Mouse (Mus musculus): ENCODE data around the gene Bpi.

Bpi gene

GRCm38 (mm10) chr2:158243129-158243870, 14.6 kb upstream of the Bpi start:
- no peak for DNase-seq

- no peak for DNase-seq
Observed at GRCm38 (mm10) chr2:158245072-158245817, 12.6 kb upstream of the Bpi start.

- no peak for DNase-seq
Observed at GRCm38 (mm10) chr2:158247852-158248251, 10.0 kb upstream of the Bpi start.

- DNase-seq = no peak
Observed at GRCm38 (mm10) chr2:158248318-158248717, 9.6 kb upstream of the Bpi start.

GRCm38 (mm10) chr2:158250558-158250957, 7.3 kb upstream of the Bpi start:
- DNase-seq = no peak

- no peak for DNase-seq
Observed at GRCm38 (mm10) chr2:158253806-158254205, 4.1 kb upstream of the Bpi start.

- DNase-seq = no peak
Observed at GRCm38 (mm10) chr2:158256894-158257293, 1.0 kb upstream of the Bpi start.

- peak; percentile 11 to 54 for DNase-seq
Observed at GRCm38 (mm10) chr2:158258781-158259180, 887 bp downstream of the Bpi start.

- DNase-seq = no peak
Observed at GRCm38 (mm10) chr2:158259498-158259897, 1.6 kb downstream of the Bpi start.

- DNase-seq = no peak
Observed at GRCm38 (mm10) chr2:158264877-158265276, 7.0 kb downstream of the Bpi start.

- DNase-seq = no peak
Observed at GRCm38 (mm10) chr2:158270017-158270416, 12.1 kb downstream of the Bpi start.

GRCm38 (mm10) chr2:158273646-158274045, 15.8 kb downstream of the Bpi start:
- DNase-seq = no peak

- no peak for DNase-seq
Observed at GRCm38 (mm10) chr2:158275349-158275748, 17.5 kb downstream of the Bpi start.

GRCm38 (mm10) chr2:158275811-158276210, 17.9 kb downstream of the Bpi start:
- DNase-seq = no peak

- no peak for DNase-seq
Observed at GRCm38 (mm10) chr2:158276451-158276850, 18.6 kb downstream of the Bpi start.

- no peak for DNase-seq
Observed at GRCm38 (mm10) chr2:158276878-158277277, 19.0 kb downstream of the Bpi start.

- no peak for DNase-seq
Observed at GRCm38 (mm10) chr2:158279656-158280055, 21.8 kb downstream of the Bpi start.

- no peak for DNase-seq
Observed at GRCm38 (mm10) chr2:158281497-158282205, 23.8 kb downstream of the Bpi start.

GRCm38 (mm10) chr2:158283136-158283535, 25.2 kb downstream of the Bpi start:
- DNase-seq = no peak

GRCm38 (mm10) chr2:158283771-158284170, 25.9 kb downstream of the Bpi start:
- no peak for DNase-seq

- DNase-seq = peak in 1 of 2 experiments; percentile 33
Observed at GRCm38 (mm10) chr2:158284571-158284970, 26.7 kb downstream of the Bpi start.

- no peak for DNase-seq
Observed at GRCm38 (mm10) chr2:158285655-158286054, 27.8 kb downstream of the Bpi start.

GRCm38 (mm10) chr2:158295700-158296099, 37.8 kb downstream of the Bpi start:
- DNase-seq = no peak

- no peak for DNase-seq
Observed at GRCm38 (mm10) chr2:158299203-158299602, 41.3 kb downstream of the Bpi start.

Measured in spleen, adult 18-20 months (tissue).